Mouse (Mus musculus) midbrain, embryonic 15.5 days (tissue): ENCODE measurements around the gene Clec2g. TPM values are rescaled to one million over a fixed set of nuclear protein-coding genes. Genes with fewer than 3 reads are reported as not detected.
"Not testable (repeated sequence)": the region's sequence is repeated elsewhere in the genome, so short reads cannot be mapped to it uniquely, and the experiment has no call there.

ENCODE experiments used
- ATAC-seq: fragments of 200-750 bp; cut with Nextera tagmentation; replicated peaks from 2 replicates; pipeline ENCODE4 v1.8.0; 2017; ENCODE audit warnings: moderate TSS enrichment
- H3K27ac ChIP-seq: fragments of 300-500 bp; sonication (generic); 2 replicates; pipeline ENCODE4 v1.5.1; 2015; ENCODE audit warnings: mild to moderate bottlenecking, inconsistent platforms
- H3K27me3 ChIP-seq: fragments of 300-500 bp; sonication (generic); replicated peaks from 2 replicates; pipeline ENCODE4 v1.6.1; 2015; ENCODE audit warnings: inconsistent platforms
- H3K36me3 ChIP-seq: fragments of 300-500 bp; sonication (generic); replicated peaks from 2 replicates; pipeline ENCODE4 v1.6.1; 2015; ENCODE audit warnings: inconsistent platforms
- H3K4me1 ChIP-seq: fragments of 300-500 bp; sonication (generic); 2 replicates; pipeline ENCODE4 v1.6.1; 2015; ENCODE audit warnings: inconsistent platforms
- H3K4me2 ChIP-seq: fragments of 300-500 bp; sonication (generic); 2 replicates; pipeline ENCODE4 v1.6.1; 2015; ENCODE audit warnings: inconsistent platforms, mild to moderate bottlenecking, moderate library complexity
- H3K4me3 ChIP-seq: fragments of 300-500 bp; sonication (generic); 2 replicates; pipeline ENCODE4 v1.5.1; 2015; ENCODE audit warnings: mild to moderate bottlenecking, inconsistent platforms
- H3K9ac ChIP-seq: fragments of 300-500 bp; sonication (generic); 2 replicates; pipeline ENCODE4 v1.6.1; 2015; ENCODE audit warnings: mild to moderate bottlenecking, inconsistent platforms
- H3K9me3 ChIP-seq: fragments of 300-500 bp; sonication (generic); 2 replicates; pipeline ENCODE4 v1.6.1; 2016; ENCODE audit warnings: inconsistent platforms
- WGBS: fragments of 180-500 bp; shearing (Covaris S2); methylation state at CpG from one replicate; pipeline ENCODE4 v1.1.7; 2015; ENCODE audit warnings: mixed read lengths; 5-methylcytosine and 5-hydroxymethylcytosine counted together
- polyA plus RNA-seq: library from polyadenylated mRNA; unstranded; fragments of >200 nt; fragmentation: Nextera tagmentation; extraction: Ambion mirVana; gene quantifications from 2 replicates; pipeline ENCODE4 v1.2.1, GENCODE M21; 2015

Gene Clec2g
- polyA plus RNA-seq, 1 experiment from 2014 or later = not detected

GRCm38 (mm10) chr6:128941646-128942421 lies 7.7 kb downstream of the Clec2g start:
- ATAC-seq = no peak
- 85% methylated on average over 5 of the region's 5 CpGs for WGBS
- no peaks in the 10 kb centered on the region for H3K9me3 ChIP-seq

GRCm38 (mm10) chr6:128945564-128945963 lies 11.4 kb downstream of the Clec2g start:
- Histone ChIP-seq H3K4me1 (no peaks in the 10 kb centered on the region), H3K36me3 (no peaks in the 10 kb centered on the region), H3K27ac (no peak overlapping the region), H3K4me2 (no peak overlapping the region), H3K4me3 (no peak overlapping the region), H3K9ac (no peak overlapping the region), H3K9me3 (no peaks in the 10 kb centered on the region), H3K27me3 (no peaks in the 10 kb centered on the region)
- WGBS = 84% methylated on average over 3 of the region's 3 CpGs
- ATAC-seq = no peak

More at GRCm38 (mm10) chr6:128941646-128942421, 7.7 kb downstream of the Clec2g start:
- no peak overlapping the region for H3K9ac ChIP-seq
- no peaks in the 10 kb centered on the region for H3K27me3 ChIP-seq
- no peaks in the 10 kb centered on the region for H3K4me1 ChIP-seq
- no peak overlapping the region for H3K27ac ChIP-seq
- no peak overlapping the region for H3K4me2 ChIP-seq
- H3K4me3 ChIP-seq = no peak overlapping the region
- H3K36me3 ChIP-seq = no peaks in the 10 kb centered on the region

- 88% methylated on average over 1 of the region's 1 CpGs for WGBS
- ATAC-seq = no peak
- H3K9me3 ChIP-seq = no peaks in the 10 kb centered on the region
- no peaks in the 10 kb centered on the region for H3K4me1 ChIP-seq
- H3K4me3 ChIP-seq = no peak overlapping the region
- H3K36me3 ChIP-seq = no peaks in the 10 kb centered on the region
- H3K27ac ChIP-seq = no peak overlapping the region
- H3K4me2 ChIP-seq = no peak overlapping the region
- no peak overlapping the region for H3K9ac ChIP-seq
- H3K27me3 ChIP-seq = no peaks in the 10 kb centered on the region
Measured at GRCm38 (mm10) chr6:128961110-128961509, 26.9 kb downstream of the Clec2g start.

- H3K9ac ChIP-seq = not testable (repeated sequence)
- WGBS = 89% methylated on average over 2 of the region's 2 CpGs
Measured at GRCm38 (mm10) chr6:128962108-128962507, 27.9 kb downstream of the Clec2g start.

GRCm38 (mm10) chr6:128964519-128964918 lies 30.3 kb downstream of the Clec2g start:
- Histone ChIP-seq H3K36me3 (no peaks in the 10 kb centered on the region), H3K9ac (no peak overlapping the region), H3K27ac (no peak overlapping the region), H3K9me3 (no peaks in the 10 kb centered on the region), H3K27me3 (no peaks in the 10 kb centered on the region), H3K4me1 (no peaks in the 10 kb centered on the region), H3K4me3 (no peak overlapping the region), H3K4me2 (no peak overlapping the region)
- ATAC-seq = no peak

More at GRCm38 (mm10) chr6:128962108-128962507, 27.9 kb downstream of the Clec2g start:
- not testable (repeated sequence) for H3K4me3 ChIP-seq, H3K4me1 ChIP-seq, H3K36me3 ChIP-seq, H3K27me3 ChIP-seq, H3K9me3 ChIP-seq, H3K4me2 ChIP-seq, ATAC-seq, H3K27ac ChIP-seq

GRCm38 (mm10) chr6:128968463-128968862 lies 34.3 kb downstream of the Clec2g start:
- no peaks in the 10 kb centered on the region for H3K27me3 ChIP-seq
- H3K36me3 ChIP-seq = no peaks in the 10 kb centered on the region
- no peaks in the 10 kb centered on the region for H3K4me1 ChIP-seq
- H3K9me3 ChIP-seq = no peaks in the 10 kb centered on the region
- no peak overlapping the region for H3K9ac ChIP-seq
- H3K4me3 ChIP-seq = no peak overlapping the region
- no peak for ATAC-seq
- H3K27ac ChIP-seq = no peak overlapping the region
- no peak overlapping the region for H3K4me2 ChIP-seq

GRCm38 (mm10) chr6:128969741-128970140 lies 35.6 kb downstream of the Clec2g start:
- Histone ChIP-seq H3K4me1 (no peaks in the 10 kb centered on the region), H3K9me3 (no peaks in the 10 kb centered on the region), H3K4me2 (no peak overlapping the region), H3K27ac (no peak overlapping the region), H3K36me3 (no peaks in the 10 kb centered on the region), H3K27me3 (no peaks in the 10 kb centered on the region), H3K4me3 (no peak overlapping the region), H3K9ac (no peak overlapping the region)
- 100% methylated on average over 1 of the region's 1 CpGs for WGBS
- ATAC-seq = no peak

GRCm38 (mm10) chr6:128970508-128971393 lies 36.6 kb downstream of the Clec2g start:
- not testable (repeated sequence) for H3K4me2 ChIP-seq, H3K4me3 ChIP-seq, ATAC-seq, H3K4me1 ChIP-seq, H3K27me3 ChIP-seq, H3K36me3 ChIP-seq, H3K27ac ChIP-seq, H3K9ac ChIP-seq, H3K9me3 ChIP-seq
- WGBS = 97% methylated on average over 20 of the region's 20 CpGs

- ATAC-seq = no peak
- WGBS = 61% methylated on average over 1 of the region's 1 CpGs
- H3K4me3 ChIP-seq = no peak overlapping the region
Measured at GRCm38 (mm10) chr6:128971394-128972039, 37.3 kb downstream of the Clec2g start.

GRCm38 (mm10) chr6:128972156-128972555 lies 38.0 kb downstream of the Clec2g start:
- Histone ChIP-seq H3K36me3 (no peaks in the 10 kb centered on the region), H3K9me3 (no peaks in the 10 kb centered on the region), H3K4me1 (no peaks in the 10 kb centered on the region), H3K4me3 (no peak overlapping the region), H3K27ac (no peak overlapping the region), H3K27me3 (no peaks in the 10 kb centered on the region), H3K9ac (no peak overlapping the region), H3K4me2 (no peak overlapping the region)
- 88% methylated on average over 2 of the region's 2 CpGs for WGBS
- ATAC-seq = no peak

More at GRCm38 (mm10) chr6:128971394-128972039, 37.3 kb downstream of the Clec2g start:
- Histone ChIP-seq H3K9ac (no peak overlapping the region), H3K4me1 (no peaks in the 10 kb centered on the region), H3K4me2 (no peak overlapping the region), H3K36me3 (no peaks in the 10 kb centered on the region), H3K9me3 (no peaks in the 10 kb centered on the region), H3K27me3 (no peaks in the 10 kb centered on the region), H3K27ac (no peak overlapping the region)

GRCm38 (mm10) chr6:128972687-128973438 lies 38.7 kb downstream of the Clec2g start:
- H3K4me1 ChIP-seq = no peaks in the 10 kb centered on the region
- no peaks in the 10 kb centered on the region for H3K9me3 ChIP-seq
- no peak overlapping the region for H3K27ac ChIP-seq
- no peak overlapping the region for H3K4me3 ChIP-seq
- H3K9ac ChIP-seq = no peak overlapping the region
- no peak for ATAC-seq
- no peaks in the 10 kb centered on the region for H3K36me3 ChIP-seq
- H3K27me3 ChIP-seq = no peaks in the 10 kb centered on the region
- H3K4me2 ChIP-seq = no peak overlapping the region
- 84% methylated on average over 5 of the region's 5 CpGs for WGBS

- no peaks in the 10 kb centered on the region for H3K27me3 ChIP-seq
- no peak overlapping the region for H3K27ac ChIP-seq
- no peaks in the 10 kb centered on the region for H3K36me3 ChIP-seq
- H3K9ac ChIP-seq = no peak overlapping the region
- H3K4me2 ChIP-seq = no peak overlapping the region
- no peaks in the 10 kb centered on the region for H3K4me1 ChIP-seq
- H3K4me3 ChIP-seq = no peak overlapping the region
- ATAC-seq = no peak
- H3K9me3 ChIP-seq = no peaks in the 10 kb centered on the region
- 98% methylated on average over 3 of the region's 3 CpGs for WGBS
Measured at GRCm38 (mm10) chr6:128973439-128973697, 39.2 kb downstream of the Clec2g start.
